Mouse (Mus musculus) myocyte (in vitro differentiated cells): ENCODE measurements at regions not wholly inside any gene's neighbourhood (a gene's known extent, or its start where the extent isn't known, plus 50 kb on each side); places are given as distances from the start of the nearest gene placed in this dataset.

ENCODE experiments used
- CEBPB ChIP-seq: IDR thresholded peaks from 2 replicates; pipeline ENCODE4 v1.6.1; 2011; ENCODE audit warnings: mild to moderate bottlenecking, moderate library complexity; ENCODE audit not compliant: poor library complexity, insufficient read depth, severe bottlenecking
- E2F4 ChIP-seq: IDR thresholded peaks from one replicate; pipeline ENCODE4 v1.6.1; 2011; ENCODE audit warnings: mild to moderate bottlenecking, control low read depth, moderate library complexity; ENCODE audit not compliant: insufficient read depth
- MAX ChIP-seq: IDR thresholded peaks from one replicate; pipeline ENCODE4 v1.6.1; 2011; ENCODE audit warnings: low read depth, mild to moderate bottlenecking, control low read depth
- MYOG ChIP-seq, 3 experiments: IDR thresholded peaks; one replicate each; pipeline ENCODE4 v1.6.1; 2011; ENCODE audit warnings: control low read depth in 2 of 3, low read depth in 2 of 3, mild to moderate bottlenecking in 2 of 3; ENCODE audit not compliant: insufficient read length in 2 of 3, control insufficient read depth in 1 of 3, insufficient read depth in 1 of 3
- POLR2A ChIP-seq: IDR thresholded peaks from one replicate; pipeline ENCODE4 v1.6.1; 2011; ENCODE audit warnings: low read depth, mild to moderate bottlenecking, control low read depth, moderate library complexity; ENCODE audit not compliant: insufficient read length
- POLR2AphosphoS2 ChIP-seq: IDR thresholded peaks from one replicate; pipeline ENCODE4 v1.6.1; 2011; ENCODE audit warnings: low read depth, control low read depth; ENCODE audit not compliant: insufficient read length
- SRF ChIP-seq: IDR thresholded peaks from one replicate; pipeline ENCODE4 v1.6.1; 2011; ENCODE audit warnings: low read depth; ENCODE audit not compliant: control insufficient read depth, insufficient read length
- USF1 ChIP-seq: IDR thresholded peaks from one replicate; pipeline ENCODE4 v1.6.1; 2011; ENCODE audit warnings: low read depth, mild to moderate bottlenecking, control low read depth, moderate library complexity

- TF ChIP-seq USF1 (no peak), MAX (no peak), CEBPB (no peak), E2F4 (no peak), POLR2AphosphoS2 (no peak), POLR2A (no peak), SRF (no peak), MYOG (IDR thresholded peaks at IDR 0.05; ENCODE audit: control insufficient read depth in 1 of 3, insufficient read depth in 1 of 3, insufficient read length in 2 of 3, low read depth in 2 of 3) (no peak)
These were observed 75.7 kb downstream of the Nabp1 start for GRCm38 (mm10) chr1:51402533-51402925.
